Mouse (Mus musculus): Measurements from ENCODE around the gene Nynrin. TPM values are rescaled to one million over a fixed set of nuclear protein-coding genes. Genes with fewer than 3 reads are reported as not detected.

Nynrin gene
- total RNA-seq, 2 experiments from 2014 or later = 9.3 to 15.3 TPM

GRCm38 (mm10) chr14:55840853-55841366 lies 12.9 kb upstream of the Nynrin start:
- no peak for DNase-seq

GRCm38 (mm10) chr14:55842794-55843193 lies 11.0 kb upstream of the Nynrin start:
- no peak for DNase-seq

- DNase-seq = no peak
Observed at GRCm38 (mm10) chr14:55845506-55846294, 8.1 kb upstream of the Nynrin start.

- no peak for DNase-seq
Observed at GRCm38 (mm10) chr14:55850885-55851284, 2.9 kb upstream of the Nynrin start.

GRCm38 (mm10) chr14:55852646-55853551 lies 911 bp upstream of the Nynrin start:
- DNase-seq = no peak

- DNase-seq = no peak
Observed at GRCm38 (mm10) chr14:55854406-55855100, 743 bp downstream of the Nynrin start.

GRCm38 (mm10) chr14:55855101-55855561 lies 1.3 kb downstream of the Nynrin start:
- peak; percentile 43 for DNase-seq

- DNase-seq = no peak
Observed at GRCm38 (mm10) chr14:55857588-55857987, 3.8 kb downstream of the Nynrin start.

- DNase-seq = no peak
Observed at GRCm38 (mm10) chr14:55862186-55862585, 8.4 kb downstream of the Nynrin start.

GRCm38 (mm10) chr14:55862970-55863369 lies 9.2 kb downstream of the Nynrin start:
- DNase-seq = no peak

GRCm38 (mm10) chr14:55863773-55864172 lies 10.0 kb downstream of the Nynrin start:
- peak; percentile 77 for DNase-seq

GRCm38 (mm10) chr14:55866962-55867361 lies 13.2 kb downstream of the Nynrin start:
- peak; percentile 65 for DNase-seq

- no peak for DNase-seq
Observed at GRCm38 (mm10) chr14:55868230-55869026, 14.6 kb downstream of the Nynrin start.

- no peak for DNase-seq
Observed at GRCm38 (mm10) chr14:55869538-55869937, 15.7 kb downstream of the Nynrin start.

- no peak for DNase-seq
Observed at GRCm38 (mm10) chr14:55872039-55872438, 18.2 kb downstream of the Nynrin start.

- no peak for DNase-seq
Observed at GRCm38 (mm10) chr14:55872551-55872950, 18.7 kb downstream of the Nynrin start.

- no peak for DNase-seq
Observed at GRCm38 (mm10) chr14:55873242-55873713, 19.5 kb downstream of the Nynrin start.

GRCm38 (mm10) chr14:55873714-55874683 lies 20.2 kb downstream of the Nynrin start:
- DNase-seq = peak; percentile 81

- no peak for DNase-seq
Observed at GRCm38 (mm10) chr14:55877469-55878315, 23.9 kb downstream of the Nynrin start.
